Mouse (Mus musculus): Measurements from ENCODE around the gene Vangl1.

GRCm38 (mm10) chr3:102166287-102166620, 38.2 kb downstream of the Vangl1 start:
- TF ChIP-seq CHD1 (IDR thresholded peaks at IDR 0.05; ENCODE audit: low read depth, low read length) (no peak), ELF1 (IDR thresholded peaks at IDR 0.05; ENCODE audit: low read depth, low read length) (no peak), CTCF (conservative IDR thresholded peaks at IDR 0.05 in 1 of 2, IDR thresholded peaks at IDR 0.05 in 1 of 2; ENCODE audit: low read depth in 2 of 2, low read length in 2 of 2) (no peak)

All from CH12.LX (cell line).